Mouse (Mus musculus) CH12.LX (cell line): Measurements from ENCODE around the gene Rtkn2. TPM values are rescaled to one million over a fixed set of nuclear protein-coding genes. Genes with fewer than 3 reads are reported as not detected.

ENCODE experiments used
- DNase-seq: peaks from one replicate; pipeline ENCODE4 v3.0.0-alpha.2; 2013; ENCODE audit errors: extremely low read depth
- H3K27ac ChIP-seq: 2 replicates; pipeline ENCODE4 v1.5.1; 2012; ENCODE audit warnings: low read depth, mild to moderate bottlenecking, control low read depth, moderate library complexity; ENCODE audit not compliant: insufficient read depth
- H3K27me3 ChIP-seq: replicated peaks from 2 replicates; pipeline ENCODE3; 2012; ENCODE audit warnings: inconsistent platforms
- H3K36me3 ChIP-seq, 2 experiments: replicated peaks in 1 of 2; 2 replicates each; pipeline versions ENCODE3 to v1.6.1; 2012; ENCODE audit warnings: inconsistent platforms in 1 of 2, low read length in 1 of 2, mild to moderate bottlenecking in 1 of 2, mixed read lengths in 1 of 2, moderate library complexity in 1 of 2; ENCODE audit not compliant: control insufficient read depth in 1 of 2, insufficient read depth in 1 of 2
- H3K4me1 ChIP-seq, 2 experiments: 2 replicates each; pipeline ENCODE4 v1.6.1; 2012; ENCODE audit warnings: inconsistent platforms in 1 of 2, moderate library complexity in 1 of 2; ENCODE audit not compliant: insufficient read depth in 2 of 2, control insufficient read depth in 1 of 2
- H3K4me2 ChIP-seq: 2 replicates; pipeline ENCODE4 v1.6.1; 2012; ENCODE audit warnings: low read depth, mild to moderate bottlenecking, control low read depth; ENCODE audit not compliant: poor library complexity, insufficient read depth, severe bottlenecking
- H3K4me3 ChIP-seq, 3 experiments: fragments of 150-350 bp in 1 of 3; sonication (generic) in 1 of 3; replicated peaks in 1 of 3; 2 replicates each; pipeline versions ENCODE3 to v1.5.1; 2011 to 2012; ENCODE audit warnings: low read depth in 2 of 3, low read length in 2 of 3, mild to moderate bottlenecking in 2 of 3, moderate library complexity in 2 of 3, control low read depth in 1 of 3, improper control_type of control experiment in 1 of 3, inconsistent platforms in 1 of 3, mixed read lengths in 1 of 3; ENCODE audit not compliant: poor library complexity in 1 of 3
- H3K79me2 ChIP-seq: replicated peaks from 2 replicates; pipeline ENCODE4 v1.6.1; 2012; ENCODE audit warnings: mild to moderate bottlenecking, moderate library complexity; ENCODE audit not compliant: control insufficient read depth, poor library complexity, insufficient read depth, severe bottlenecking; ENCODE audit errors: extremely low read depth
- H3K9ac ChIP-seq: 2 replicates; pipeline ENCODE4 v1.6.1; 2012; ENCODE audit warnings: low read depth, mild to moderate bottlenecking, control low read depth, moderate library complexity; ENCODE audit not compliant: insufficient read depth
- H3K9me3 ChIP-seq: replicated peaks from 2 replicates; pipeline ENCODE3; 2012; ENCODE audit warnings: low read length, inconsistent platforms, mixed read lengths
- CTCF ChIP-seq, 2 experiments: IDR thresholded peaks in 1 of 2; conservative IDR thresholded peaks in 1 of 2; 2 replicates each; pipeline ENCODE4 v1.5.1; 2011 to 2012; ENCODE audit warnings: low read depth in 2 of 2, low read length in 2 of 2, improper control_type of control experiment in 1 of 2, inconsistent platforms in 1 of 2, mild to moderate bottlenecking in 1 of 2, moderate library complexity in 1 of 2
- ETS1 ChIP-seq: conservative IDR thresholded peaks from 2 replicates; pipeline ENCODE4 v1.6.1; 2012; ENCODE audit warnings: low read depth, mild to moderate bottlenecking, inconsistent platforms, low read length, improper control_type of control experiment, moderate library complexity
- GABPA ChIP-seq: IDR thresholded peaks from 2 replicates; pipeline ENCODE4 v1.6.1; 2012; ENCODE audit warnings: low read depth, low read length, improper control_type of control experiment, inconsistent platforms; ENCODE audit not compliant: insufficient replicate concordance
- IRF4 ChIP-seq: IDR thresholded peaks from 2 replicates; pipeline ENCODE4 v1.6.1; 2014; ENCODE audit warnings: low read depth, mild to moderate bottlenecking, inconsistent platforms, low read length, improper control_type of control experiment
- KAT2A ChIP-seq: IDR thresholded peaks from 2 replicates; pipeline ENCODE4 v1.6.1; 2012; ENCODE audit warnings: low read length, improper control_type of control experiment, inconsistent platforms; ENCODE audit not compliant: insufficient replicate concordance
- MAFK ChIP-seq: IDR thresholded peaks from 2 replicates; pipeline ENCODE4 v1.6.1; 2011; ENCODE audit warnings: low read length, improper control_type of control experiment; ENCODE audit not compliant: insufficient replicate concordance
- MAX ChIP-seq: IDR thresholded peaks from 2 replicates; pipeline ENCODE4 v1.6.1; 2011; ENCODE audit warnings: low read length, improper control_type of control experiment
- RAD21 ChIP-seq: IDR thresholded peaks from 2 replicates; pipeline ENCODE4 v1.6.1; 2011; ENCODE audit warnings: low read depth, mild to moderate bottlenecking, low read length, improper control_type of control experiment, moderate library complexity
- RCOR1 ChIP-seq: conservative IDR thresholded peaks from 2 replicates; pipeline ENCODE4 v1.6.1; 2012; ENCODE audit warnings: low read depth, mild to moderate bottlenecking, inconsistent platforms, low read length, improper control_type of control experiment
- SIN3A ChIP-seq: IDR thresholded peaks from 2 replicates; pipeline ENCODE4 v1.6.1; 2012; ENCODE audit warnings: low read length, improper control_type of control experiment, inconsistent platforms
- SMC3 ChIP-seq: IDR thresholded peaks from 2 replicates; pipeline ENCODE4 v1.6.1; 2011; ENCODE audit warnings: low read depth, low read length, improper control_type of control experiment
- UBTF ChIP-seq: IDR thresholded peaks from 2 replicates; pipeline ENCODE4 v1.6.1; 2012; ENCODE audit warnings: low read depth, mild to moderate bottlenecking, inconsistent platforms, low read length, improper control_type of control experiment, moderate library complexity
- USF2 ChIP-seq: conservative IDR thresholded peaks from 2 replicates; pipeline ENCODE4 v1.6.1; 2011; ENCODE audit warnings: low read depth, low read length, improper control_type of control experiment
- ZC3H11A ChIP-seq: IDR thresholded peaks from 2 replicates; pipeline ENCODE4 v1.6.1; 2012; ENCODE audit warnings: low read depth, mild to moderate bottlenecking, inconsistent platforms, low read length, improper control_type of control experiment
- ZKSCAN1 ChIP-seq: IDR thresholded peaks from 2 replicates; pipeline ENCODE4 v1.6.1; 2012; ENCODE audit warnings: low read depth, inconsistent platforms, low read length, improper control_type of control experiment, borderline replicate concordance
- dilution Hi-C: fragments of 300-500 bp; cut with MboI; formaldehyde crosslinking; loops from 2 replicates; pipeline ENCODE4 v1.14.3; 2020; ENCODE audit warnings: low sequenced_read_pairs; ENCODE audit not compliant: extremely low pct_unique_long_range_greater_than_20kb, extremely low pct_ligation_motif_present
- in situ Hi-C: fragments of 300-500 bp; cut with MboI; formaldehyde crosslinking; loops from 3 replicates; pipeline ENCODE4 v1.14.3; 2019; ENCODE audit warnings: low sequenced_read_pairs, low pct_ligation_motif_present, low pct_unique_long_range_greater_than_20kb, mixed read lengths
- polyA plus RNA-seq: library from polyadenylated mRNA; unstranded; fragments of >175 nt; gene quantifications from 2 replicates; pipeline ENCODE4 v1.2.1, GENCODE M21; 2012; ENCODE audit warnings: low read depth; ENCODE audit not compliant: insufficient read length
- total RNA-seq, 2 experiments: library from RNA; depleted of rRNA; stranded (reverse); fragments of 300-350 nt in 1 of 2; fragments of >200 nt in 1 of 2; gene quantifications; 2 replicates each; pipeline ENCODE4 v1.2.3; 2012 to 2014

Gene Rtkn2
- total and polyA plus RNA-seq, 3 experiments = 0.59 to 0.93 (median 0.59) TPM

GRCm38 (mm10) chr10:67985100-67985499 lies 5.7 kb downstream of the Rtkn2 start:
- Histone ChIP-seq H3K9me3 (no peaks in the 10 kb centered on the region), H3K9ac (no peak overlapping the region), H3K4me2 (no peak overlapping the region), H3K36me3 (no peaks in the 10 kb centered on the region), H3K4me3 (no peak overlapping the region), H3K4me1 (no peaks in the 10 kb centered on the region), H3K79me2 (no peaks in the 10 kb centered on the region), H3K27me3 (no peaks in the 10 kb centered on the region), H3K27ac (no peak overlapping the region)
- in situ Hi-C loops = loop anchor here (25.0 kb wide), 1 partner anchor 648 kb away; no protein-coding TSS in a partner anchor
- DNase-seq = no peak
- no peak for TF ChIP-seq MAX
- no peak for TF ChIP-seq KAT2A
- no peak for TF ChIP-seq RAD21
- dilution Hi-C loops = no loop called here

GRCm38 (mm10) chr10:67995356-67995755 lies 16.0 kb downstream of the Rtkn2 start:
- no peak overlapping the region for H3K9ac ChIP-seq
- TF ChIP-seq RCOR1 (no peak), ZKSCAN1 (no peak), UBTF (no peak), ETS1 (no peak), IRF4 (no peak)
- TF ChIP-seq, all 38 proteins: peak for 0
- no peak for DNase-seq
- Histone ChIP-seq H3K4me2 (no peak overlapping the region), H3K4me3 (no peak overlapping the region), H3K27me3 (no peaks in the 10 kb centered on the region), H3K27ac (no peak overlapping the region), H3K9me3 (no peaks in the 10 kb centered on the region), H3K4me1 (peaks cover 0 to 13% of the 10 kb centered on the region in 2 experiments; a peak in 2 of 4 replicates), H3K79me2 (no peaks in the 10 kb centered on the region), H3K36me3 (no peaks in the 10 kb centered on the region)
- in situ Hi-C loops (loop anchor here (5.0 to 25.0 kb wide), 2 partner anchors 152 to 658 kb away; no protein-coding TSS in a partner anchor), dilution Hi-C loops (no loop called here)

- Histone ChIP-seq H3K27ac (no peak overlapping the region), H3K9ac (no peak overlapping the region), H3K27me3 (no peaks in the 10 kb centered on the region), H3K4me2 (no peak overlapping the region), H3K4me3 (no peak overlapping the region), H3K4me1 (peaks cover 0 to 13% of the 10 kb centered on the region in 2 experiments; a peak in 2 of 4 replicates), H3K36me3 (no peaks in the 10 kb centered on the region), H3K79me2 (no peaks in the 10 kb centered on the region), H3K9me3 (no peaks in the 10 kb centered on the region)
- TF ChIP-seq SIN3A (no peak), ZC3H11A (peak; percentile 14; the same call in 1 of the 2 replicates), GABPA (no peak), CTCF (conservative IDR thresholded peaks at IDR 0.05 in 1 of 2, IDR thresholded peaks at IDR 0.05 in 1 of 2; ENCODE audit: low read depth in 2 of 2, low read length in 2 of 2) (peak; percentile 56 to 93; a peak in 3 of 4 replicates), RAD21 (peak; percentile 86), SMC3 (peak; percentile 60), MAFK (no peak), USF2 (no peak)
- dilution Hi-C loops = no loop called here
- in situ Hi-C loops = loop anchor here (5.0 to 25.0 kb wide), 2 partner anchors 151 to 659 kb away; no protein-coding TSS in a partner anchor
- DNase-seq = peak; percentile 55
Observed at GRCm38 (mm10) chr10:67996171-67996570, 16.8 kb downstream of the Rtkn2 start.
